Mouse (Mus musculus) spleen, postnatal 14 days (tissue): ENCODE measurements around the gene Ccm2.
"Not testable (repeated sequence)": the region's sequence is repeated elsewhere in the genome, so short reads cannot be mapped to it uniquely, and the experiment has no call there.

Source experiments
- DNase-seq, 2 experiments: peaks; one replicate each; pipeline ENCODE4 v3.0.0; 2021 to 2022; ENCODE audit warnings: low spot score in 2 of 2

Ccm2 gene

GRCm38 (mm10) chr11:6546205-6547013, at the start of gene Ccm2:
TSS of gene Ccm2 (plus strand) at chr11:6546887.
- DNase-seq, result peak; percentile 87 to 90

GRCm38 (mm10) chr11:6497311-6497948, 49.3 kb upstream of the Ccm2 start:
- DNase-seq, result peak in 1 of 2 experiments; percentile 40

- no peak for DNase-seq
Observed at GRCm38 (mm10) chr11:6502506-6502905, 44.2 kb upstream of the Ccm2 start.

GRCm38 (mm10) chr11:6504226-6504625, 42.5 kb upstream of the Ccm2 start:
- DNase-seq, result no peak

- DNase-seq, result no peak
Observed at GRCm38 (mm10) chr11:6504689-6505088, 42.0 kb upstream of the Ccm2 start.

GRCm38 (mm10) chr11:6506516-6506915, 40.2 kb upstream of the Ccm2 start:
- DNase-seq, result no peak

GRCm38 (mm10) chr11:6508269-6508876, 38.3 kb upstream of the Ccm2 start:
- no peak for DNase-seq

- no peak for DNase-seq
Observed at GRCm38 (mm10) chr11:6514837-6515236, 31.9 kb upstream of the Ccm2 start.

- peak; percentile 27 to 44 for DNase-seq
Observed at GRCm38 (mm10) chr11:6519491-6520033, 27.1 kb upstream of the Ccm2 start.

- DNase-seq, result peak; percentile 52 to 56
Observed at GRCm38 (mm10) chr11:6520507-6521173, 26.0 kb upstream of the Ccm2 start, which contains the start of gene Myo1g. TSS of gene Myo1g (minus strand) at chr11:6520965.

- no peak for DNase-seq
Observed at GRCm38 (mm10) chr11:6522782-6523525, 23.7 kb upstream of the Ccm2 start.

GRCm38 (mm10) chr11:6523662-6524088, 23.0 kb upstream of the Ccm2 start:
- no peak for DNase-seq

GRCm38 (mm10) chr11:6524165-6524879, 22.4 kb upstream of the Ccm2 start:
- DNase-seq, result no peak

- no peak for DNase-seq
Observed at GRCm38 (mm10) chr11:6524880-6525238, 21.8 kb upstream of the Ccm2 start.

- no peak for DNase-seq
Observed at GRCm38 (mm10) chr11:6525241-6525640, 21.4 kb upstream of the Ccm2 start.

- DNase-seq, result not testable (repeated sequence)
Observed at GRCm38 (mm10) chr11:6526526-6527255, 20.0 kb upstream of the Ccm2 start.

GRCm38 (mm10) chr11:6527256-6528185, 19.2 kb upstream of the Ccm2 start:
- DNase-seq, result no peak

- peak; percentile 97 to 99 for DNase-seq
Observed at GRCm38 (mm10) chr11:6528186-6529006, 18.3 kb upstream of the Ccm2 start.
